Mouse (Mus musculus): ENCODE data around the gene Pfdn6. TPM values are rescaled to one million over a fixed set of nuclear protein-coding genes. Genes with fewer than 3 reads are reported as not detected.

Pfdn6 gene
- polyA plus RNA-seq (2014; fragmentation: Illumina TruSeq; extraction: RNeasy Lipid Tissue Mini Kit (QIAGEN cat#74804); ENCODE audit: low replicate concordance): 6.7 TPM

GRCm38 (mm10) chr17:33940206-33940805, at the start of gene Pfdn6, which contains the start of gene Wdr46:
TSS of gene Pfdn6 (minus strand) at chr17:33940343.
TSS of gene Wdr46 (plus strand) at chr17:33940660.

DNA sequence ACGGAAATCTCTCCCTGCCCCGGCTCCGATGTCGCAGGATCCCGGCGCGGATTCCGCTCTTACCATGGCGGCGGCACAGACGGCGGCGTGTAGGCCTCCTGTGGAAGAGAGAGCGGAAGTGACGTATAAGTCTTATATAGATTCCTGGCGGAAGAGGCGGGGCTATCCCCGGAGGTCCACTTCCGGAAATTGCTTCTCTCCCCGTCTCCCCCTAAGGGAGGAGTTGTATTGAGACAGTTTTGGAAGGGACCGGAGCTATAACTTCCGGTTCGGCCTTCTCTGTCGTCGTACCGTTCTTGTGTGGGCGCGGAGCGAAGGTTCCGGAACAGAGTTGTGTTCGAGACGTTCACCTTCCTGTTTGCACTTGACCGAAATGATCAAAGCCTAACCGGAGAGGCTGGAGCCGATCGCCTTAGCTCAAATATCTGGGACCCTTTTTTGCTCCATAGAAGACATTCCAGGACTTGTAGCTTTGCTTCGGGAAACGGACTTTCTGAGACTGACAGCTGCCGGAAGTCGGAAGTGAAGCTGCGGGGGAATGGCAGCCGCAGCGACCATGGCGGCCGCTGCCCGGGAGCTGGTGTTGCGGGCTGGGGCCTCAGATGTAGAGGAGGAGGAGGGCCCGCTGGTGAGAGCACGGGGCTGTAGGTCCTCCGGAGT, 15.5 kb upstream of the Pfdn6 start, which contains the start of the genes Vps52 and Rps18:
Gene Vps52 (plus strand): TSS at position 258 of the 660 bp plus-strand sequence.
Gene Rps18 (minus strand): TSS at position 447 of the 660 bp plus-strand sequence.

GRCm38 (mm10) chr17:33951021-33951946, 11.1 kb upstream of the Pfdn6 start, which contains the start of gene B3galt4:
TSS of gene B3galt4 (minus strand) at chr17:33951488.

GRCm38 (mm10) chr17:33929371-33930279, 10.5 kb downstream of the Pfdn6 start, which contains the start of gene Rgl2:
TSS of gene Rgl2 (plus strand) at chr17:33929543.

GRCm38 (mm10) chr17:33915671-33916250, 24.4 kb downstream of the Pfdn6 start, which contains the start of the genes Tapbp and Zbtb22:
TSS of gene Tapbp (plus strand) at chr17:33915899.
TSS of gene Zbtb22 (plus strand) at chr17:33915904.

DNA sequence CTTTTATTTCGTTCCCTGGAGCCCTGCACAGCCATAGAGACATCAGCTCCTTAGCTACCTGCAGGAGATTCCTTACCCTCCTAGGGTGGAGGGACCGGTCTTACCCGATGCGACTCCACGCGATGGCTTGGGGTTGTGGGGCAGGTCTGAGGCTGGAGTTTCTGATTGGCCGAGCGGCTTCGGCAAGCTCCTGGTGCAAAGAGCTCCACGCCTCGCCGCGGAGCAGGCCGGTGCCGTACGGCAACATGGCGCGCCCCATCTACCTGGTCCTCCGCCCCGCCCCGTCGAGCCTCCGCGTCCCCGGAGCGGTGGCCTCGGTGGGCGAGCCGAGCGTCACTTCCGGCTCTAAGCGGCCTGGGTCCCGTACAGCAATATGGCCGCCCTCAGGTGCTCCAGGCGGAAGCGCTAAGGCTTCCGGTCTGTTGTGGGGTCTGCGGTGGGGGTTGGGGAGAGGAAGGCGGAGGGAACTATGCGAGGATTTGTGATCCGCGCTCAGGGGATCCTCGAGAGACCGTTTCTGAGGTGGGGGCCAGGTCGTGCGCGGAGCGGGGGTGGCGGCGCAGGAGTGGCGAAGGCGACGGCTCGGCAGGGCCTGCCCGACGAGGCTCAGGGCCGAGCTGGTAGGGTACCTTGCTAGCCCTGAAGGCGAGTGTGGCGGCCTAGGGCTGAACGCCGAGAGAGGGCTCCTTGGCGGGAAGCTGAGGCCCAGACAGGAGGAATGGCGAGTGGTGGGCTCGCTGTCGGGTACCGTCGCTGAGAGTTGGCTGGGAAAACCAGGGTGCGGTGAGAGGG, 30.9 kb downstream of the Pfdn6 start, which contains the start of gene Daxx:
Gene Daxx (plus strand): TSS at position 338 of the 792 bp plus-strand sequence.

DNA sequence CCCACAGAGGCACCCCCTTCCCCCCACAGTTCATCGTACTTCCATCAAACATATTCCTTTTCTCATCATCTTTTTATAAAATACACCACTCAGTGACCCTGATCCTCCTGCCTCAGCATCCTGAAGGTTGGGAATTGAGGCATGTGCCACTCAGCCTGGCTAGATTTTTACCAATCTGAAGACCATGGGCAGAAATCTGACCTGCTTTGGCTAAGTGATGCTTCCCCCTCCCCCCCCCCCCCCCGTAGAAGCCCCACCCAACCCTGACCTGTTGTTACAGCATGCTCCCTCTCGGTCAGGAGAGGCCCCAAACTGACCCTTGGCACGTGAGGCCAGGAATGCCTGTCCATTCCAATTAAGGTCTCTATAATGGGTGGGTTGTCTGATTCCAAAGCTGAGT, 35.3 kb downstream of the Pfdn6 start, which contains the start of gene Platr17:
Gene Platr17 (plus strand): TSS at position 301 of the 400 bp plus-strand sequence.

DNA sequence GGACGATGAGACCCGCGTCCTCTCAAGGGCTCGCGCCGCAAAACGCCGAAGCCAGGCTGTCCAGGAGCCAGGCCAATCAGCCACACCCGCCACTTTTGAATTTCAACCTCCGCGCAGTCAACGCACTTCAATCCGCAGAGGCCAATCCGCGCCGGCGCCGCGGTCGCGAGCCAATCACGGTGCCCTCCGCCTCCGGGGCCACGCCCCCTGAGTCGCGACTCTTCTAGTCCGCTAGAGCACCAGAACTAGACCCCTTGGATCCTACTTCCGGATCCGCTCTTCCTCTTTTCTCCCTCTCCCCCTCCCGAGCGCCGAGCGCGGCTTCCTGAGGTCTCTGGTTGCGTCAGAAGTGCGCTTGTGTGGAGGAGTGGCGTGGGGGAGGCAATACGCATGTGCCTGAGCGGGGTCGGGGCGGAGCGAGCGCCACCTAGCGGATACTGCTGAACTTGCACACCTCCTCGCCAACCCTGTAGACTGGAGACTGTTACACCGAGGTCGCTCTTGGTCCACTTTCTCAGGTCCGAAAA, 49.5 kb downstream of the Pfdn6 start, which contains the start of gene Kifc1:
Gene Kifc1 (minus strand): TSS at position 129 of the 527 bp plus-strand sequence.

Other genes with a start within 250 kb of the Pfdn6 start
- gene March2, start 221.7 kb downstream of the Pfdn6 start, polyA plus RNA-seq (2014; fragmentation: Illumina TruSeq; extraction: RNeasy Lipid Tissue Mini Kit (QIAGEN cat#74804); ENCODE audit: low replicate concordance): 10.5 TPM
- 16.2 TPM for gene Rab11b, start 179.8 kb downstream of the Pfdn6 start, polyA plus RNA-seq (2014; fragmentation: Illumina TruSeq; extraction: RNeasy Lipid Tissue Mini Kit (QIAGEN cat#74804); ENCODE audit: low replicate concordance)
- gene Angptl4, start 158.5 kb downstream of the Pfdn6 start, polyA plus RNA-seq (2014; fragmentation: Illumina TruSeq; extraction: RNeasy Lipid Tissue Mini Kit (QIAGEN cat#74804); ENCODE audit: low replicate concordance): 0.67 TPM
- 3.9 TPM for gene Kank3, start 129.8 kb downstream of the Pfdn6 start, polyA plus RNA-seq (2014; fragmentation: Illumina TruSeq; extraction: RNeasy Lipid Tissue Mini Kit (QIAGEN cat#74804); ENCODE audit: low replicate concordance)
- gene Rps28, start 115.8 kb downstream of the Pfdn6 start, polyA plus RNA-seq (2014; fragmentation: Illumina TruSeq; extraction: RNeasy Lipid Tissue Mini Kit (QIAGEN cat#74804); ENCODE audit: low replicate concordance): 30.6 TPM
- gene Ndufa7, start 115.8 kb downstream of the Pfdn6 start, polyA plus RNA-seq (2014; fragmentation: Illumina TruSeq; extraction: RNeasy Lipid Tissue Mini Kit (QIAGEN cat#74804); ENCODE audit: low replicate concordance): 20.8 TPM
- 0.85 TPM for gene Cd320, start 97.3 kb downstream of the Pfdn6 start, polyA plus RNA-seq (2014; fragmentation: Illumina TruSeq; extraction: RNeasy Lipid Tissue Mini Kit (QIAGEN cat#74804); ENCODE audit: low replicate concordance)
- gene Gm7029, start 66.5 kb downstream of the Pfdn6 start, polyA plus RNA-seq (2014; fragmentation: Illumina TruSeq; extraction: RNeasy Lipid Tissue Mini Kit (QIAGEN cat#74804); ENCODE audit: low replicate concordance): not detected
- 2.4 TPM for gene Kifc1, start 49.7 kb downstream of the Pfdn6 start, polyA plus RNA-seq (2014; fragmentation: Illumina TruSeq; extraction: RNeasy Lipid Tissue Mini Kit (QIAGEN cat#74804); ENCODE audit: low replicate concordance)
- not detected for gene Platr17, start 35.2 kb downstream of the Pfdn6 start, polyA plus RNA-seq (2014; fragmentation: Illumina TruSeq; extraction: RNeasy Lipid Tissue Mini Kit (QIAGEN cat#74804); ENCODE audit: low replicate concordance)
- gene Daxx, start 30.9 kb downstream of the Pfdn6 start, polyA plus RNA-seq (2014; fragmentation: Illumina TruSeq; extraction: RNeasy Lipid Tissue Mini Kit (QIAGEN cat#74804); ENCODE audit: low replicate concordance): 2.6 TPM
- 57.9 TPM for gene Tapbp, start 24.4 kb downstream of the Pfdn6 start, polyA plus RNA-seq (2014; fragmentation: Illumina TruSeq; extraction: RNeasy Lipid Tissue Mini Kit (QIAGEN cat#74804); ENCODE audit: low replicate concordance)
- gene Zbtb22, start 24.4 kb downstream of the Pfdn6 start, polyA plus RNA-seq (2014; fragmentation: Illumina TruSeq; extraction: RNeasy Lipid Tissue Mini Kit (QIAGEN cat#74804); ENCODE audit: low replicate concordance): 0.78 TPM
- gene Rgl2, start 10.8 kb downstream of the Pfdn6 start, polyA plus RNA-seq (2014; fragmentation: Illumina TruSeq; extraction: RNeasy Lipid Tissue Mini Kit (QIAGEN cat#74804); ENCODE audit: low replicate concordance): 2.2 TPM
- 0.26 TPM for gene Wdr46, start 317 bp upstream of the Pfdn6 start, polyA plus RNA-seq (2014; fragmentation: Illumina TruSeq; extraction: RNeasy Lipid Tissue Mini Kit (QIAGEN cat#74804); ENCODE audit: low replicate concordance)
- gene B3galt4, start 11.1 kb upstream of the Pfdn6 start, polyA plus RNA-seq (2014; fragmentation: Illumina TruSeq; extraction: RNeasy Lipid Tissue Mini Kit (QIAGEN cat#74804); ENCODE audit: low replicate concordance): not detected
- 2.0 TPM for gene Vps52, start 15.5 kb upstream of the Pfdn6 start, polyA plus RNA-seq (2014; fragmentation: Illumina TruSeq; extraction: RNeasy Lipid Tissue Mini Kit (QIAGEN cat#74804); ENCODE audit: low replicate concordance)
- gene Rps18, start 15.7 kb upstream of the Pfdn6 start, polyA plus RNA-seq (2014; fragmentation: Illumina TruSeq; extraction: RNeasy Lipid Tissue Mini Kit (QIAGEN cat#74804); ENCODE audit: low replicate concordance): 6.8 TPM
- gene H2-K1, start 60.0 kb upstream of the Pfdn6 start, polyA plus RNA-seq (2014; fragmentation: Illumina TruSeq; extraction: RNeasy Lipid Tissue Mini Kit (QIAGEN cat#74804); ENCODE audit: low replicate concordance): 431 TPM
- 0.74 TPM for gene Ring1, start 84.3 kb upstream of the Pfdn6 start, polyA plus RNA-seq (2014; fragmentation: Illumina TruSeq; extraction: RNeasy Lipid Tissue Mini Kit (QIAGEN cat#74804); ENCODE audit: low replicate concordance)
- not detected for gene H2-Ke6, start 87.7 kb upstream of the Pfdn6 start, polyA plus RNA-seq (2014; fragmentation: Illumina TruSeq; extraction: RNeasy Lipid Tissue Mini Kit (QIAGEN cat#74804); ENCODE audit: low replicate concordance)
- 0.48 TPM for gene Slc39a7, start 91.3 kb upstream of the Pfdn6 start, polyA plus RNA-seq (2014; fragmentation: Illumina TruSeq; extraction: RNeasy Lipid Tissue Mini Kit (QIAGEN cat#74804); ENCODE audit: low replicate concordance)
- gene Rxrb, start 91.5 kb upstream of the Pfdn6 start, polyA plus RNA-seq (2014; fragmentation: Illumina TruSeq; extraction: RNeasy Lipid Tissue Mini Kit (QIAGEN cat#74804); ENCODE audit: low replicate concordance): 0.22 TPM
- not detected for gene Col11a2, start 99.1 kb upstream of the Pfdn6 start, polyA plus RNA-seq (2014; fragmentation: Illumina TruSeq; extraction: RNeasy Lipid Tissue Mini Kit (QIAGEN cat#74804); ENCODE audit: low replicate concordance)
- gene H2-Oa, start 152.0 kb upstream of the Pfdn6 start, polyA plus RNA-seq (2014; fragmentation: Illumina TruSeq; extraction: RNeasy Lipid Tissue Mini Kit (QIAGEN cat#74804); ENCODE audit: low replicate concordance): not detected
- 1.6 TPM for gene H2-DMa, start 179.2 kb upstream of the Pfdn6 start, polyA plus RNA-seq (2014; fragmentation: Illumina TruSeq; extraction: RNeasy Lipid Tissue Mini Kit (QIAGEN cat#74804); ENCODE audit: low replicate concordance)
- 197 TPM for gene Brd2, start 182.3 kb upstream of the Pfdn6 start, polyA plus RNA-seq (2014; fragmentation: Illumina TruSeq; extraction: RNeasy Lipid Tissue Mini Kit (QIAGEN cat#74804); ENCODE audit: low replicate concordance)
- gene H2-DMb2, start 203.0 kb upstream of the Pfdn6 start, polyA plus RNA-seq (2014; fragmentation: Illumina TruSeq; extraction: RNeasy Lipid Tissue Mini Kit (QIAGEN cat#74804); ENCODE audit: low replicate concordance): 1.5 TPM
- gene H2-DMb1, start 212.7 kb upstream of the Pfdn6 start, polyA plus RNA-seq (2014; fragmentation: Illumina TruSeq; extraction: RNeasy Lipid Tissue Mini Kit (QIAGEN cat#74804); ENCODE audit: low replicate concordance): 12.1 TPM
- 5.6 TPM for gene Tap1, start 247.2 kb upstream of the Pfdn6 start, polyA plus RNA-seq (2014; fragmentation: Illumina TruSeq; extraction: RNeasy Lipid Tissue Mini Kit (QIAGEN cat#74804); ENCODE audit: low replicate concordance)
- gene Psmb9, start 247.4 kb upstream of the Pfdn6 start, polyA plus RNA-seq (2014; fragmentation: Illumina TruSeq; extraction: RNeasy Lipid Tissue Mini Kit (QIAGEN cat#74804); ENCODE audit: low replicate concordance): 5.8 TPM